Comparison of ENCODE assay signal across 8 mouse cellular contexts in genomic region chr11:32450216-32450615, GRCm38 (mm10). TPM values are rescaled to one million over a fixed set of nuclear protein-coding genes. Genes with fewer than 3 reads are reported as not detected.
A peak's percentile ranks its signal among the peaks of the same experiment; 100 is the strongest.
DNase-seq lines count a peak whose midpoint lies in the region; ATAC-seq and TF ChIP-seq lines count a peak whose summit lies in the region.

No protein-coding gene starts in this region.

- H3K9ac ChIP-seq in forebrain, embryonic 11.5 days (ENCODE audit: low read length) = no peak overlapping the region
- no peak overlapping the region for H3K9ac ChIP-seq in forebrain, embryonic 15.5 days (replicated peaks)

- WGBS in forebrain, embryonic 11.5 days = 0% methylated on average over 1 of the region's 1 CpGs
- 4% methylated on average over 1 of the region's 1 CpGs for WGBS in forebrain, embryonic 15.5 days
- 3% methylated on average over 1 of the region's 1 CpGs for WGBS in bone marrow, adult 2 months

- H3K4me2 ChIP-seq in forebrain, embryonic 11.5 days (ENCODE audit: low read depth, low read length, severe bottlenecking) = no peak overlapping the region
- H3K4me2 ChIP-seq in forebrain, embryonic 15.5 days (replicated peaks) = no peak overlapping the region

- H3K4me3 ChIP-seq in forebrain, embryonic 11.5 days (ENCODE audit: low read depth, low read length) = no peak overlapping the region
- no peak overlapping the region for H3K4me3 ChIP-seq in forebrain, embryonic 15.5 days
- no peak overlapping the region for H3K4me3 ChIP-seq in bone marrow, adult 2 months (replicated peaks; ENCODE audit: control insufficient read depth, low read depth, low read length)

- no peak for TF ChIP-seq POLR2A in bone marrow, adult 2 months (IDR thresholded peaks at IDR 0.05; ENCODE audit: borderline replicate concordance, control insufficient read depth, low read depth, low read length)

- DNase-seq in forebrain, embryonic 11.5 days (ENCODE audit: low spot score) = peak; percentile 63
- peak; percentile 54 to 59 for DNase-seq in B cell, adult 2 months
- peak; percentile 51 for DNase-seq in forelimb bud, embryonic 11.5 days (ENCODE audit: low read depth, low spot score)
- peak; percentile 22 to 75 for DNase-seq in layer of hippocampus, adult 18-20 months (ENCODE audit: low spot score in 2 of 2)
- peak; percentile 54 to 61 for DNase-seq in spleen, postnatal 36 days (ENCODE audit: low spot score in 2 of 2)

- no peak for ATAC-seq in forebrain, embryonic 11.5 days (replicated peaks; ENCODE audit: low FRiP score)
- no peak for ATAC-seq in forebrain, embryonic 15.5 days (replicated peaks)
- peak; percentile 53 for ATAC-seq in megakaryocyte, adult 5-6 weeks (ENCODE audit: poor library complexity, severe bottlenecking)

- no peaks in the 10 kb centered on the region for H3K4me1 ChIP-seq in forebrain, embryonic 11.5 days (replicated peaks; ENCODE audit: control insufficient read depth, insufficient read depth, low read length)
- peaks cover 9% of the 10 kb centered on the region for H3K4me1 ChIP-seq in forebrain, embryonic 15.5 days
- H3K4me1 ChIP-seq in bone marrow, adult 2 months (ENCODE audit: control insufficient read depth, insufficient read depth, low read length) = no peaks in the 10 kb centered on the region

- no peak overlapping the region for H3K27ac ChIP-seq in forebrain, embryonic 11.5 days (ENCODE audit: low read depth, low read length)
- H3K27ac ChIP-seq in forebrain, embryonic 15.5 days (replicated peaks) = no peak overlapping the region
- H3K27ac ChIP-seq in bone marrow, adult 2 months (ENCODE audit: control insufficient read depth, insufficient read depth, low read depth, low read length, poor library complexity) = no peak overlapping the region

- H3K27me3 ChIP-seq in forebrain, embryonic 11.5 days (ENCODE audit: control insufficient read depth, insufficient read depth, low read length) = no peaks in the 10 kb centered on the region
- no peaks in the 10 kb centered on the region for H3K27me3 ChIP-seq in forebrain, embryonic 15.5 days

- no peaks in the 10 kb centered on the region for H3K9me3 ChIP-seq in forebrain, embryonic 11.5 days (ENCODE audit: control insufficient read depth, low read length)
- no peaks in the 10 kb centered on the region for H3K9me3 ChIP-seq in forebrain, embryonic 15.5 days

- TF ChIP-seq CTCF in bone marrow, adult 2 months (IDR thresholded peaks at IDR 0.05; ENCODE audit: control insufficient read depth, insufficient read depth, low read length) = peak; percentile 61

- H3K36me3 ChIP-seq in forebrain, embryonic 11.5 days (ENCODE audit: control insufficient read depth, insufficient read depth, low read length) = no peaks in the 10 kb centered on the region
- no peaks in the 10 kb centered on the region for H3K36me3 ChIP-seq in forebrain, embryonic 15.5 days

RNA-seq across cellular contexts. Expression of gene Ubtd2, which starts 5.0 kb away (rescaled TPM):
- polyA plus RNA-seq in forebrain, embryonic 11.5 days (2014; fragmentation: Nextera tagmentation; extraction: Ambion mirVana) = 72.2 and 79.6 TPM in 2 replicates
- polyA plus RNA-seq in forebrain, embryonic 15.5 days (2015; fragmentation: Nextera tagmentation; extraction: Ambion mirVana) = 65.0 and 65.5 TPM in 2 replicates
- polyA plus RNA-seq in bone marrow, adult 2 months (2011; ENCODE audit: insufficient read depth, insufficient read length, low replicate concordance, missing spikeins) = 1.5 and 1.6 TPM in 2 replicates
- total RNA-seq in layer of hippocampus, adult 18-20 months (2021) = 10 to 100 TPM; 27.4 to 31.3 TPM
- 2.3 and 3.4 TPM in 2 replicates for total RNA-seq in megakaryocyte, adult 5-6 weeks (2015)
- total RNA-seq in megakaryocyte, adult 5-6 weeks (2017) = 0.24 and 1.8 TPM in 2 replicates

Comparison
In these comparisons a context has a peak if more than half of its experiments do, and no peak if none do; other contexts are left out.
1. RNA of gene Ubtd2, which starts 5.0 kb away (polyA plus RNA-seq): 72.2 to 79.6 TPM in forebrain, embryonic 11.5 days and 65.0 to 65.5 TPM in forebrain, embryonic 15.5 days; 1.5 to 1.6 TPM in bone marrow, adult 2 months; every median in the first group is over 10 times any median in the second.
2. Peak in every context shown above with its lines, with median percentiles within 50 percentile points of each other: DNase-seq.